Comparison of ENCODE assay signal across 16 mouse cellular contexts in genomic region chr11:115377254-115377653, GRCm38 (mm10). TPM values are rescaled to one million over a fixed set of nuclear protein-coding genes. Genes with fewer than 3 reads are reported as not detected.
"Had no signal": no experiment of that assay in that cellular context is flagged by ENCODE, and none has a peak within 500 bp of the region (broad histone marks: within the 10 kb centered on the region; RNA-seq: fewer than 3 reads in every experiment).

No protein-coding gene starts in this region.

- H3K36me3 ChIP-seq: liver, embryonic 15.5 days; lung, embryonic 15.5 days; midbrain, embryonic 10.5 days; midbrain, embryonic 12.5 days; neural tube, embryonic 12.5 days; stomach, embryonic 15.5 days had no signal

- H3K4me3 ChIP-seq: liver, embryonic 15.5 days; lung, embryonic 15.5 days; midbrain, embryonic 10.5 days; midbrain, embryonic 12.5 days; neural tube, embryonic 12.5 days; stomach, embryonic 15.5 days had no signal

- H3K9ac ChIP-seq: liver, embryonic 15.5 days; liver, postnatal 0 days; lung, embryonic 15.5 days; midbrain, embryonic 12.5 days; neural tube, embryonic 12.5 days; stomach, embryonic 15.5 days had no signal

- DNase-seq: liver, postnatal 0 days; lung, adult 2 months; lung, postnatal 14 days; lung, postnatal 36 days; midbrain, embryonic 14.5 days; right cerebral cortex, postnatal 14 days; thymus, postnatal 14 days; thymus, postnatal 36 days had no signal

- H3K27ac ChIP-seq: liver, embryonic 15.5 days; lung, embryonic 15.5 days; midbrain, embryonic 10.5 days; midbrain, embryonic 12.5 days; neural tube, embryonic 12.5 days; stomach, embryonic 15.5 days; stomach, postnatal 0 days had no signal

- H3K9me3 ChIP-seq: liver, embryonic 15.5 days; lung, embryonic 15.5 days; neural tube, embryonic 12.5 days; stomach, embryonic 15.5 days had no signal

RNA-seq across cellular contexts. Expression of gene Cdr2l, which starts 4.5 kb away (rescaled TPM):
- total RNA-seq: megakaryocyte-erythroid progenitor cell, adult 5-6 weeks had no signal

RNA-seq across cellular contexts. Expression of gene Hid1, which starts 9.7 kb away (rescaled TPM):
- total RNA-seq: megakaryocyte-erythroid progenitor cell, adult 5-6 weeks had no signal
